In genomic region chr2:164955725-164956124, GRCm38 (mm10) we compare ENCODE assay signal across 29 mouse cellular contexts. TPM values are rescaled to one million over a fixed set of nuclear protein-coding genes. Genes with fewer than 3 reads are reported as not detected.
DNase-seq lines count a peak whose midpoint lies in the region; ATAC-seq and TF ChIP-seq lines count a peak whose summit lies in the region.
"Had no signal": no experiment of that assay in that cellular context is flagged by ENCODE, and none has a peak within 500 bp of the region (broad histone marks: within the 10 kb centered on the region; RNA-seq: fewer than 3 reads in every experiment).

No protein-coding gene starts in this region.

- 0 out of 2 replicates have a peak, but pooled peaks have one; percentile 12 for TF ChIP-seq CTCF in liver, postnatal 0 days (IDR thresholded peaks at IDR 0.05; ENCODE audit: low read depth)
- TF ChIP-seq CTCF in testis, adult 2 months (IDR thresholded peaks at IDR 0.05; ENCODE audit: control insufficient read depth, insufficient read depth, insufficient replicate concordance, low read depth, low read length): peak; percentile 33; the same call in 1 of the 2 replicates
- peak; percentile 8; the same call in 1 of the 2 replicates for TF ChIP-seq CTCF in stomach, postnatal 0 days (IDR thresholded peaks at IDR 0.05; ENCODE audit: low read depth)

- H3K4me2 ChIP-seq in liver, postnatal 0 days (ENCODE audit: low read depth, low read length): no peak overlapping the region
- H3K4me2 ChIP-seq in liver, embryonic 11.5 days: no peak overlapping the region
- no peak overlapping the region for H3K4me2 ChIP-seq in stomach, postnatal 0 days (replicated peaks; ENCODE audit: low read depth)
- H3K4me2 ChIP-seq: embryonic facial prominence, embryonic 13.5 days; forebrain, embryonic 12.5 days; heart, embryonic 12.5 days; heart, embryonic 15.5 days; hindbrain, embryonic 14.5 days had no signal

- WGBS in liver, postnatal 0 days (ENCODE audit: insufficient replicate concordance): 67% methylated on average over 4 of the region's 4 CpGs
- WGBS in liver, embryonic 11.5 days: 68% methylated on average over 4 of the region's 4 CpGs
- 56% methylated on average over 4 of the region's 4 CpGs for WGBS in stomach, postnatal 0 days

- H3K9me3 ChIP-seq in liver, postnatal 0 days (ENCODE audit: low read length): no peaks in the 10 kb centered on the region
- H3K9me3 ChIP-seq in liver, embryonic 11.5 days (ENCODE audit: control insufficient read depth, low read length): no peaks in the 10 kb centered on the region
- H3K9me3 ChIP-seq in stomach, postnatal 0 days (ENCODE audit: control insufficient read depth, low read length): no peaks in the 10 kb centered on the region
- H3K9me3 ChIP-seq: embryonic facial prominence, embryonic 10.5 days; embryonic facial prominence, embryonic 13.5 days; heart, embryonic 15.5 days had no signal

- H3K36me3 ChIP-seq in liver, postnatal 0 days (replicated peaks; ENCODE audit: insufficient read depth, low read length): no peaks in the 10 kb centered on the region
- H3K36me3 ChIP-seq in liver, embryonic 11.5 days (ENCODE audit: control insufficient read depth, insufficient read depth, low read length): no peaks in the 10 kb centered on the region
- H3K36me3 ChIP-seq in testis, adult 2 months (ENCODE audit: control insufficient read depth, insufficient read depth, low read length): no peaks in the 10 kb centered on the region
- no peaks in the 10 kb centered on the region for H3K36me3 ChIP-seq in stomach, postnatal 0 days (ENCODE audit: control insufficient read depth, insufficient read depth, low read length)
- H3K36me3 ChIP-seq: embryonic facial prominence, embryonic 10.5 days; embryonic facial prominence, embryonic 13.5 days; forebrain, embryonic 12.5 days; heart, embryonic 12.5 days; heart, embryonic 15.5 days had no signal

- no peak for TF ChIP-seq EP300 in liver, postnatal 0 days (IDR thresholded peaks at IDR 0.05; ENCODE audit: low read depth)
- TF ChIP-seq EP300 in stomach, postnatal 0 days (optimal IDR thresholded peaks at IDR 0.05): no peak

- peaks cover 3% of the 10 kb centered on the region for H3K4me1 ChIP-seq in liver, postnatal 0 days (ENCODE audit: insufficient read depth)
- H3K4me1 ChIP-seq in liver, embryonic 11.5 days (replicated peaks; ENCODE audit: control insufficient read depth, insufficient read depth, low read length): peaks cover 6% of the 10 kb centered on the region; the same call in 1 of the 2 replicates
- H3K4me1 ChIP-seq in testis, adult 2 months (ENCODE audit: control insufficient read depth, insufficient read depth, low read length): peaks cover 9% of the 10 kb centered on the region
- H3K4me1 ChIP-seq in stomach, postnatal 0 days (replicated peaks; ENCODE audit: control insufficient read depth, insufficient read depth): no peaks in the 10 kb centered on the region; the same call in 1 of the 2 replicates

- no peak overlapping the region for H3K9ac ChIP-seq in liver, postnatal 0 days (replicated peaks)
- no peak overlapping the region for H3K9ac ChIP-seq in liver, embryonic 11.5 days (ENCODE audit: low read depth, low read length)
- H3K9ac ChIP-seq in stomach, postnatal 0 days (ENCODE audit: low read length): no peak overlapping the region
- H3K9ac ChIP-seq: forebrain, embryonic 12.5 days; heart, embryonic 12.5 days; heart, embryonic 15.5 days; hindbrain, embryonic 14.5 days had no signal

- peaks cover 34% of the 10 kb centered on the region for H3K27me3 ChIP-seq in liver, postnatal 0 days (ENCODE audit: insufficient read depth, low read length)
- H3K27me3 ChIP-seq in liver, embryonic 11.5 days (replicated peaks; ENCODE audit: control insufficient read depth, insufficient read depth, low read length): peaks cover 42% of the 10 kb centered on the region
- no peaks in the 10 kb centered on the region for H3K27me3 ChIP-seq in testis, adult 2 months (ENCODE audit: control insufficient read depth, insufficient read depth, low read length)
- H3K27me3 ChIP-seq in stomach, postnatal 0 days (ENCODE audit: control insufficient read depth, insufficient read depth, low read length): peaks cover 2% of the 10 kb centered on the region; the same call in 1 of the 2 replicates

- no peak overlapping the region for H3K4me3 ChIP-seq in liver, postnatal 0 days (ENCODE audit: low read depth, low read length)
- H3K4me3 ChIP-seq in liver, embryonic 11.5 days (ENCODE audit: low read depth, low read length): no peak overlapping the region
- no peak overlapping the region for H3K4me3 ChIP-seq in testis, adult 2 months (ENCODE audit: control insufficient read depth, low read depth, low read length)
- no peak overlapping the region for H3K4me3 ChIP-seq in stomach, postnatal 0 days (ENCODE audit: low read depth, low read length)
- H3K4me3 ChIP-seq: embryonic facial prominence, embryonic 10.5 days; embryonic facial prominence, embryonic 13.5 days; erythroblast, embryonic 14.5 days; forebrain, embryonic 12.5 days; gastrocnemius, adult 2 months; heart, embryonic 12.5 days; heart, embryonic 15.5 days had no signal

- H3K27ac ChIP-seq in liver, postnatal 0 days (ENCODE audit: low read depth): no peak overlapping the region
- no peak overlapping the region for H3K27ac ChIP-seq in liver, embryonic 11.5 days (ENCODE audit: low read depth, low read length)
- H3K27ac ChIP-seq in testis, adult 2 months (ENCODE audit: control insufficient read depth, insufficient read depth, low read depth, low read length): no peak overlapping the region
- H3K27ac ChIP-seq in stomach, postnatal 0 days (replicated peaks): no peak overlapping the region
- H3K27ac ChIP-seq: embryonic facial prominence, embryonic 10.5 days; embryonic facial prominence, embryonic 13.5 days; forebrain, embryonic 12.5 days; gastrocnemius, adult 2 months; heart, embryonic 15.5 days; hindbrain, embryonic 14.5 days; hindbrain, postnatal 0 days had no signal

- no peak for ATAC-seq in liver, postnatal 0 days
- ATAC-seq in liver, embryonic 11.5 days (replicated peaks; ENCODE audit: low FRiP score): no peak
- no peak for ATAC-seq in stomach, postnatal 0 days (ENCODE audit: low FRiP score, low TSS enrichment)
- ATAC-seq: forebrain, embryonic 16.5 days; hindbrain, postnatal 0 days; inflammation-experienced regulatory T-cells, adult 6 months had no signal

- no peak for TF ChIP-seq POLR2A in testis, adult 2 months (IDR thresholded peaks at IDR 0.05; ENCODE audit: control insufficient read depth, low read depth, low read length)

- DNase-seq in cerebellum, adult 9-10 months: peak; percentile 26
- no peak for DNase-seq in cerebellum, adult 9-11 months
- no peak for DNase-seq in liver, postnatal 0 days
- DNase-seq in liver, embryonic 11.5 days (ENCODE audit: low spot score): no peak
- no peak for DNase-seq in testis, postnatal 14 days (ENCODE audit: low spot score)
- no peak for DNase-seq in stomach, postnatal 0 days (ENCODE audit: low spot score)
- DNase-seq in thymus, postnatal 36 days: no peak
- DNase-seq: adrenal gland, postnatal 10 days; adrenal gland, postnatal 36 days; cerebellum, adult 18-20 months; cerebellum, postnatal 10 days; cerebellum, postnatal 36 days; embryo, embryonic 11 days; gastrocnemius, adult 2 months; gastrocnemius, postnatal 14 days; heart, adult 18-20 months; heart, postnatal 10 days; heart, postnatal 4 days had no signal

RNA-seq across cellular contexts. Expression of gene Slc12a5, which starts 4.9 kb away (rescaled TPM):
- polyA plus RNA-seq in liver, postnatal 0 days (2015; fragmentation: Nextera tagmentation; extraction: Ambion mirVana): 0.39 and 0.60 TPM in 2 replicates
- 0.55 and 0.70 TPM in 2 replicates for polyA plus RNA-seq in liver, embryonic 11.5 days (2014; fragmentation: Nextera tagmentation; extraction: Ambion mirVana)
- polyA plus RNA-seq in testis, adult 2 months (2012; rRNA removed): 15.9 and 16.6 TPM in 2 replicates
- polyA plus RNA-seq in stomach, postnatal 0 days (2015; fragmentation: Nextera tagmentation; extraction: Ambion mirVana): 0.12 and 0.21 TPM in 2 replicates
- polyA plus RNA-seq: erythroblast, embryonic 14.5 days had no signal

RNA-seq across cellular contexts. Expression of gene Mmp9, which starts 15.1 kb away (rescaled TPM):
- polyA plus RNA-seq in liver, postnatal 0 days (2015; fragmentation: Nextera tagmentation; extraction: Ambion mirVana): 15.8 and 17.2 TPM in 2 replicates
- polyA plus RNA-seq in liver, embryonic 11.5 days (2014; fragmentation: Nextera tagmentation; extraction: Ambion mirVana): 0.66 and 1.9 TPM in 2 replicates
- polyA plus RNA-seq in testis, adult 2 months (2012; rRNA removed): 0.37 and 0.61 TPM in 2 replicates
- 0.87 and 1.1 TPM in 2 replicates for polyA plus RNA-seq in stomach, postnatal 0 days (2015; fragmentation: Nextera tagmentation; extraction: Ambion mirVana)
- polyA plus RNA-seq: erythroblast, embryonic 14.5 days had no signal

RNA-seq across cellular contexts. Expression of gene Zfp335, which starts 44.2 kb away (rescaled TPM):
- 2.1 and 2.5 TPM in 2 replicates for polyA plus RNA-seq in liver, postnatal 0 days (2015; fragmentation: Nextera tagmentation; extraction: Ambion mirVana)
- polyA plus RNA-seq in liver, embryonic 11.5 days (2014; fragmentation: Nextera tagmentation; extraction: Ambion mirVana): 15.0 TPM in 2 replicates
- 9.8 and 10.6 TPM in 2 replicates for polyA plus RNA-seq in testis, adult 2 months (2012; rRNA removed)
- polyA plus RNA-seq in stomach, postnatal 0 days (2015; fragmentation: Nextera tagmentation; extraction: Ambion mirVana): 3.7 and 4.3 TPM in 2 replicates
